Mouse (Mus musculus) midbrain, embryonic 14.5 days (tissue): ENCODE measurements around the gene Pparg. TPM values are rescaled to one million over a fixed set of nuclear protein-coding genes. Genes with fewer than 3 reads are reported as not detected.

ENCODE experiments used
- ATAC-seq: fragments of 200-750 bp; cut with Nextera tagmentation; 2 replicates; pipeline ENCODE4 v1.8.0; 2017; ENCODE audit warnings: moderate number of reproducible peaks, moderate library complexity; ENCODE audit not compliant: low FRiP score, low TSS enrichment
- DNase-seq: peaks from one replicate; pipeline ENCODE4 v3.0.0-alpha.2; 2015
- H3K27ac ChIP-seq: fragments of 300-500 bp; sonication (generic); replicated peaks from 2 replicates; pipeline ENCODE4 v1.5.1; 2014; ENCODE audit warnings: mild to moderate bottlenecking, low read depth, low read length, moderate library complexity
- H3K27me3 ChIP-seq: fragments of 300-500 bp; sonication (generic); 2 replicates; pipeline ENCODE4 v1.6.1; 2014; ENCODE audit warnings: low read length, control low read depth, mixed read lengths; ENCODE audit not compliant: control insufficient read depth, insufficient read depth
- H3K36me3 ChIP-seq: fragments of 300-500 bp; sonication (generic); 2 replicates; pipeline ENCODE4 v1.6.1; 2014; ENCODE audit warnings: low read length, control low read depth; ENCODE audit not compliant: control insufficient read depth, insufficient read depth
- H3K4me1 ChIP-seq: fragments of 300-500 bp; sonication (generic); 2 replicates; pipeline ENCODE4 v1.6.1; 2014; ENCODE audit warnings: mild to moderate bottlenecking, antibody characterized with exemption, low read length, control low read depth; ENCODE audit not compliant: control insufficient read depth, insufficient read depth
- H3K4me2 ChIP-seq: fragments of 300-500 bp; sonication (generic); 2 replicates; pipeline ENCODE4 v1.6.1; 2014; ENCODE audit warnings: mild to moderate bottlenecking, low read length, moderate library complexity
- H3K4me3 ChIP-seq: fragments of 300-500 bp; sonication (generic); replicated peaks from 2 replicates; pipeline ENCODE4 v1.5.1; 2014; ENCODE audit warnings: low read depth, low read length
- H3K9ac ChIP-seq: fragments of 300-500 bp; sonication (generic); replicated peaks from 2 replicates; pipeline ENCODE4 v1.6.1; 2014; ENCODE audit warnings: mild to moderate bottlenecking, low read length, moderate library complexity
- H3K9me3 ChIP-seq: fragments of 300-500 bp; sonication (generic); 2 replicates; pipeline ENCODE4 v1.6.1; 2016; ENCODE audit warnings: low read length, control low read depth, mixed read lengths; ENCODE audit not compliant: control insufficient read depth
- WGBS: fragments of 180-500 bp; shearing (Covaris S2); extraction: QIAGEN DNeasy Blood & Tissue Kit; methylation state at CpG from one replicate; pipeline ENCODE4 v1.1.7; 2014; 5-methylcytosine and 5-hydroxymethylcytosine counted together
- polyA plus RNA-seq: library from polyadenylated mRNA; unstranded; fragments of >200 nt; fragmentation: Nextera tagmentation; extraction: Ambion mirVana; gene quantifications from 2 replicates; pipeline ENCODE4 v1.2.1, GENCODE M21; 2014

The Pparg gene
- polyA plus RNA-seq, 1 experiment from 2014 or later, result 0.36 TPM

DNA sequence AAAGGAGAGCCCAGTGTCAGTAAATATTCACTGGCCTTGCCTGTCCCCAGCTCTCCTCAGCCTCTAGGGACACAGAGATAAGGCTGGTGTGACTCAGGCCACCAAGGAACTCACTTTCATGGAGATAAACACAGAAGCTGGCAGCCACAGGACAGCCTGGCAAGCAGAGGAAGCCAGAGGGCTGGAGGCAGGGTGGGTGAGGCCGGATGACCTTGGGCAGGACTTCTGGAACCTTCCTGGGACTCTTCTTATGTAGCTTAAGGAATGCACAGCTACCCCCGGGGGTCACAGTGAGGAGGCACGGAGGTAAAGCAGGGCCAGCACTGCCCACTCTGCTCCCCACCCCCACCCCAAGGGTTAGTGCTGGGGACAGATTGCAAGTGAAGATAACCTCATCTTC, 140.4 kb downstream of the Pparg start:
- 76% methylated on average over 3 of the region's 3 CpGs for WGBS
- Histone ChIP-seq H3K4me2 (no peak overlapping the region), H3K27ac (no peak overlapping the region), H3K27me3 (no peaks in the 10 kb centered on the region), H3K36me3 (no peaks in the 10 kb centered on the region), H3K9me3 (no peaks in the 10 kb centered on the region), H3K4me1 (no peaks in the 10 kb centered on the region), H3K4me3 (no peak overlapping the region), H3K9ac (no peak overlapping the region)
- DNase-seq, result no peak
- ATAC-seq, result no peak

DNA sequence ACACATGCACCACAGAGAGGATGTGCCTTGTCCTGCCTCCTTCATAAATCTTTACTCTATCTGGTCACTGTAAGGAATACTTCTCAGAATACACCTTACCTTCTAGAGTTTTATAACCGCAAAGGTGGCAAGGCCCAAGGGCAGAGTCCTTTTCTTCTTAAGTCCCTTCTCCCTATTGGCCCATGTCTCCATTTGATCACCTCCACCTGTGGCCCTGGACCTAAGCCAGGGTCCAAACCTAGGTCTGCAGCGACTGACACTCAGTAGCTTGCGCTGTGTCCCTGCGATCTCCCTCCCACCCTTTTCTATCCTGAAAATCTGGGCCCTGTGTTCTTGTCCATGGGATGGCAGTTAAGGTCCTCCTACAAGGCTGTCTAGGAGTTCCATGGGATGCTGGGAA, 142.3 kb downstream of the Pparg start:
- no peaks in the 10 kb centered on the region for H3K27me3 ChIP-seq
- H3K4me2 ChIP-seq, result no peak overlapping the region
- no peaks in the 10 kb centered on the region for H3K9me3 ChIP-seq
- no peak overlapping the region for H3K4me3 ChIP-seq
- no peak overlapping the region for H3K9ac ChIP-seq
- no peak overlapping the region for H3K27ac ChIP-seq
- no peak for DNase-seq
- no peaks in the 10 kb centered on the region for H3K36me3 ChIP-seq
- ATAC-seq, result no peak
- H3K4me1 ChIP-seq, result no peaks in the 10 kb centered on the region
- WGBS, result 99% methylated on average over 4 of the region's 4 CpGs

DNA sequence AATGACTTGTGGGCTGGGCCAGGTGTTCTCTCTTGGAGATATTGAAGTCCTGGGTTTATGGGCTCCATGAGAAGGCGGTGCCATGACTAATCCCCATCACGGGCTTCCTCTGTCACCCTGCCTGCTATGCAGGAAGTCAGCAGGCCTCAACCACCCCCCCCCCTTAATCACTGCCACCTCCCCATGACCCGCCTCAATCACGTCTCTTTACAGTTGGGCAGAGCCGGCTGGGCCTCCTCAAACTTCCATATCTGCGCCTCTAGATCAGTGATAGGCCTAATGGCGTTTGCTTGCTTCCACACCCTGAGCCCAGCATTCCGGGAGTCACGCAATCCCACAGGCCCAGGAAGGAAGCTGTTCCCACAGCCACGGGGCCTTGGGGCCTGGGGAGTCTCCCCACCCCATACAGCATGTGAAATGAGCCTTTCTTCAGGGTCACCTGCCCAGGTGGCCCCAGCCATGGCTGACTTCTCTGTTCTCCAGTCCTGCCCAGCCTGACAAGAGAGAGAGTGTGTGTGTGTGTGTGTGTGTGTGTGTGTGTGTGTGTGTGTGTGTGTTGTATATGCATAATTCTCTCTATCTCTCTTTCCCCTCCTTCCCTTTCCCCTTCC, 142.9 kb downstream of the Pparg start:
- Histone ChIP-seq H3K27me3 (no peaks in the 10 kb centered on the region), H3K4me2 (no peak overlapping the region), H3K9me3 (0 out of 2 replicates have a peak, but pooled peaks cover 4% of the 10 kb centered on the region), H3K27ac (no peak overlapping the region), H3K9ac (no peak overlapping the region), H3K4me1 (no peaks in the 10 kb centered on the region), H3K4me3 (no peak overlapping the region), H3K36me3 (no peaks in the 10 kb centered on the region)
- no peak for DNase-seq
- no peak for ATAC-seq
- WGBS, result 90% methylated on average over 10 of the region's 10 CpGs

DNA sequence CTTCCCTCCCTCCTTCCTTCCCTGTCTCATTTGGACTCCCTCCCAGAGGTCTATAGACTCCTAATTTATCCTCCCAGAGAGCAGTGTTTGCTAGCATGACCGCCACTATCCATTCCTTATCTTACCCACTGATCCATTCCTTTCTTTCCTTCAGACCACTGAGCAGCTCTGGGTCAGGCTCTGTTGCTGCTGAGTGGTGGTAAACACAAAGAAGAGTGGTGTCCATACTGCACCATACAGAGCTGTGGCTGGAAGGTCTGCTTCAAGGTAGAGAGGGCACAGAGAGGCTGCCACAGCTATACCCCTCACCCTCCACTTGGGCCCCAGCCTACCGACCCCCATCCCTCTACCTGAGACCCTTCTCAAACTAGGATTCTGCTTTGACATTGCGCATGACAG, 143.4 kb downstream of the Pparg start:
- 81% methylated on average over 3 of the region's 3 CpGs for whole genome bisulfite sequencing
- no peaks in the 10 kb centered on the region for H3K36me3 ChIP-seq
- no peak overlapping the region for H3K27ac ChIP-seq
- no peaks in the 10 kb centered on the region for H3K4me1 ChIP-seq
- no peaks in the 10 kb centered on the region for H3K27me3 ChIP-seq
- ATAC-seq (no peak), DNase-seq (no peak)
- H3K4me2 ChIP-seq, result no peak overlapping the region
- H3K9me3 ChIP-seq, result 0 out of 2 replicates have a peak, but pooled peaks cover 4% of the 10 kb centered on the region
- H3K4me3 ChIP-seq, result no peak overlapping the region
- H3K9ac ChIP-seq, result no peak overlapping the region

DNA sequence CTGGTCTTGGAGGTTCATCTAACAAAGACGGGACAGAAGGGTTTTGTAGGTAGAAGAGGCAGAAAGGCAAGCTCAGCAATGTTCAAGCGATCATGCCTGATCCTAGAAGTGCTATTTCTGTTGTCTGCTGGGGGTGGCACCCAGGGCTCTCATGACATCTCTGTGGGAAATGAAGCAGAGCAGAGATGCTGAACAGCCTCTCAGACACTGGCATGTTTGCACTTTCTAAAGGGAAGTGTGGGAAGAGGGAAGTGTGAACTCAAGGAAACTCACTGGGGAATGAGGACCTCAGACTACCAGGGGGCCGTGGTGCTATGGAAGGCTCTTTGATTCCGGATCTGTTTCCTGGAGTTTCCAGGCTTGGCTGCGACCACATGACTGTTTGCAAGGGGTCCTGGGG, 144.2 kb downstream of the Pparg start:
- Histone ChIP-seq H3K27me3 (no peaks in the 10 kb centered on the region), H3K9ac (no peak overlapping the region), H3K36me3 (no peaks in the 10 kb centered on the region), H3K4me3 (no peak overlapping the region), H3K27ac (no peak overlapping the region), H3K4me2 (no peak overlapping the region), H3K9me3 (0 out of 2 replicates have a peak, but pooled peaks cover 4% of the 10 kb centered on the region), H3K4me1 (no peaks in the 10 kb centered on the region)
- 87% methylated on average over 5 of the region's 5 CpGs for WGBS
- DNase-seq (no peak), ATAC-seq (no peak)

DNA sequence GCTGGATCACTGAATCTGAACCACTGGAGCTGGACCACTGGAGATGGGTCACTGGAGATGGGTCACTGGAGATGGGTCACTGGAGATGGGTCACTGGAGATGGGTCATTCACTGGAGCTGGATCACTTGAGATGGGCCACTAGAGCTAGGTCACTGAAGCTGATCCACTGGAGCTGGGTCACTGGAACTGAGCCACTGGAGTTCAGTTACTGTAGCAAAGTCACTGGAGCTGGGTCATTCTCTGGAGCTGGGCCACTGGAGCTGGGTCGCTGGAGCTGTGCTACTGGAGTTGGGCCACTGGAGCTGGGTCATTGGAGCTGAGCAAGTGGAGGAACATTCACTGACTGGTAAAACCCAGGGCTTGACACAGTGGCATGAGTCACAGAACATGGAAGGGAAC, 145.7 kb downstream of the Pparg start:
- Histone ChIP-seq H3K9me3 (0 out of 2 replicates have a peak, but pooled peaks cover 4% of the 10 kb centered on the region), H3K4me3 (no peak overlapping the region), H3K27ac (no peak overlapping the region), H3K27me3 (no peaks in the 10 kb centered on the region), H3K4me2 (no peak overlapping the region), H3K36me3 (no peaks in the 10 kb centered on the region), H3K9ac (no peak overlapping the region), H3K4me1 (no peaks in the 10 kb centered on the region)
- DNase-seq (no peak), ATAC-seq (no peak)
- WGBS, result 95% methylated on average over 1 of the region's 1 CpGs

DNA sequence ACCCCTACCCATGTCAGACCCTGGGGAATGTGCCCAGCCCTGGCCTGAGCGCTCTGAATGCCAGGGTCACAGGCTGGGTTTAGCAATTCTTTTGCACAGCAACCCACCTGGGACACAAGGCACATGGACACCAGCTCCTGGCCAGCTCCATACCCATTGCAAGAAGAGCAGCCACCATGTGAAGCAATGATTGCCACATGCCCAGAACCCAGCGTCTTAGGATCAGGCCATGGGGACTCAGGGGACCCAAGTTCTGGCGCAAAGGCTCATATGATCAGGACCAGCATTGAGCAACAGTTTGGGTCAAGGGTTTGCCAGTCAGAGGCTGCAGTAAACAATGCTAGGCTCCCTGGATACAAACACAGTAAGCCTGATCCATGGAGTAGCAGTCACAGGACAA, 150.7 kb downstream of the Pparg start:
- H3K36me3 ChIP-seq, result no peaks in the 10 kb centered on the region
- H3K9ac ChIP-seq, result no peak overlapping the region
- WGBS, result 93% methylated on average over 3 of the region's 3 CpGs
- H3K27ac ChIP-seq, result no peak overlapping the region
- 0 out of 2 replicates have a peak, but pooled peaks cover 4% of the 10 kb centered on the region for H3K9me3 ChIP-seq
- no peak overlapping the region for H3K4me3 ChIP-seq
- no peaks in the 10 kb centered on the region for H3K4me1 ChIP-seq
- no peak for DNase-seq
- ATAC-seq, result no peak
- no peaks in the 10 kb centered on the region for H3K27me3 ChIP-seq
- no peak overlapping the region for H3K4me2 ChIP-seq

DNA sequence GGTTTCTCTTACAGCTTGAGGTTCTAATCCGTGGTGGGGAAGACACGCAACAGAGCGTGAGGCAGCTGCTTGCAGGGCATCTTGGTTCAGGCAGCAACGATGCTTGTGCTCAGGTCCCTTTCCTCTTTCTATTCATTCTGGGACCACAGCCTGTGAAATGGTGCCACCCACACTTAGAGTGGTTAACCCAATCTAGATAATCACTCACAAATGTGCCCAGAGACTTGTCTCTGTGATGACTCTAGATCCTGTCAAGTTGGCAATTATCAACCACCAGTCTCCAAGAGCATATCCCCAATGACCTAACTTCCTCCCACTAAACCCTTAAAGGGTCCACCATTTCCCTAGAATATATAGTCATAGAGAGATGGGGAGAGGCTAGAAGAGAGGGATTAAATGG, 152.5 kb downstream of the Pparg start:
- Histone ChIP-seq H3K4me3 (no peak overlapping the region), H3K9me3 (0 out of 2 replicates have a peak, but pooled peaks cover 3% of the 10 kb centered on the region), H3K9ac (no peak overlapping the region), H3K4me1 (no peaks in the 10 kb centered on the region), H3K4me2 (no peak overlapping the region), H3K36me3 (no peaks in the 10 kb centered on the region), H3K27ac (no peak overlapping the region), H3K27me3 (no peaks in the 10 kb centered on the region)
- no peak for ATAC-seq
- no peak for DNase-seq
- WGBS, result 96% methylated on average over 4 of the region's 4 CpGs

DNA sequence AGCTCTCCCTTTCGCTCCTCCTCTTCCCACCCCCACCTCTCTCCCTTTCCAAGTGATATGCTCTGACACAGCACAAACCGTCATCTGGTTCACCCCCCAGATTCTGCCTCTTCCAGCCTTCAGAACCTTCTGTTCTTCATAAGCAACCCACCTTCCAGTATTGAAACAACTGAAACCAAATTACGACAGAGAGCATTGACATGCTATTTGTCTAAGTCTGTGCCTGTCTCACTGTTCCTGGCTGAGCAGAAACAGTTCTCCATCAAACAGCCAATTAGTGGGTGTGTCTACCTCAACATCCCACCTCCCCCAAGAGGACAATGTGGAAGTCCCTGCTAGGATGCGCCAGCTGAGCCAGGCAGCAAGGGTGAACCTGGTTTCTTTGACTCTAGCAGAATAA, 157.2 kb downstream of the Pparg start:
- Histone ChIP-seq H3K9ac (no peak overlapping the region), H3K4me1 (no peaks in the 10 kb centered on the region), H3K27me3 (no peaks in the 10 kb centered on the region), H3K9me3 (no peaks in the 10 kb centered on the region), H3K36me3 (no peaks in the 10 kb centered on the region), H3K27ac (no peak overlapping the region), H3K4me3 (no peak overlapping the region), H3K4me2 (no peak overlapping the region)
- ATAC-seq (no peak), DNase-seq (no peak)
- WGBS, result 80% methylated on average over 4 of the region's 4 CpGs
